Mouse (Mus musculus): ENCODE measurements around the gene Sema7a. TPM values are rescaled to one million over a fixed set of nuclear protein-coding genes. Genes with fewer than 3 reads are reported as not detected.

Sema7a gene
- polyA plus RNA-seq, 1 experiment = 1.0 TPM

DNA sequence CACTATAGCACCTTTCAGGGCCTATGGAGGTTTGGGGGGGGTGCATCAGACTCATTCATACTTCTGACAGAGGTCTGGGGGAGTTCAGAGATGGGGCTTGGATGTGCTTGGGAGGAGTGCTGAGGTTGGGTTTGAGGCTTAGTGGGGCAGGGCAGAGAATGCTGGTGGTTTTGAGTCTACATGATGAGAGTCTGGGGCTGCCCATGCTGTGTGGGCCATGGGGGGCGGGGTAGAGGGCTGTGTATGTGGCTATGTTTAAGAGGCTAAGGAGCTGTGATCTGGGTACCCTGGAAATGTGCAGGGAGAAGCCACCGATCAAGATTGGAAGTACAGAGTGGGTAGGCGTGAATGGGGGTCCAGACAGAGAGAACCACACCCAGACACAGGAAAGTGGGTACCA, 52.1 kb downstream of the Sema7a start:
- no peaks in the 10 kb centered on the region for H3K4me1 ChIP-seq (ENCODE audit: control insufficient read depth, insufficient read depth, low read length)
- no peak overlapping the region for H3K27ac ChIP-seq (ENCODE audit: insufficient read depth, low read depth, low read length)
- TF ChIP-seq POLR2A (IDR thresholded peaks at IDR 0.05; ENCODE audit: borderline replicate concordance, low read depth, low read length) = no peak
- TF ChIP-seq CTCF (IDR thresholded peaks at IDR 0.05; ENCODE audit: low read depth, low read length) = no peak
- H3K4me3 ChIP-seq (ENCODE audit: insufficient read depth, low read length) = no peak overlapping the region

DNA sequence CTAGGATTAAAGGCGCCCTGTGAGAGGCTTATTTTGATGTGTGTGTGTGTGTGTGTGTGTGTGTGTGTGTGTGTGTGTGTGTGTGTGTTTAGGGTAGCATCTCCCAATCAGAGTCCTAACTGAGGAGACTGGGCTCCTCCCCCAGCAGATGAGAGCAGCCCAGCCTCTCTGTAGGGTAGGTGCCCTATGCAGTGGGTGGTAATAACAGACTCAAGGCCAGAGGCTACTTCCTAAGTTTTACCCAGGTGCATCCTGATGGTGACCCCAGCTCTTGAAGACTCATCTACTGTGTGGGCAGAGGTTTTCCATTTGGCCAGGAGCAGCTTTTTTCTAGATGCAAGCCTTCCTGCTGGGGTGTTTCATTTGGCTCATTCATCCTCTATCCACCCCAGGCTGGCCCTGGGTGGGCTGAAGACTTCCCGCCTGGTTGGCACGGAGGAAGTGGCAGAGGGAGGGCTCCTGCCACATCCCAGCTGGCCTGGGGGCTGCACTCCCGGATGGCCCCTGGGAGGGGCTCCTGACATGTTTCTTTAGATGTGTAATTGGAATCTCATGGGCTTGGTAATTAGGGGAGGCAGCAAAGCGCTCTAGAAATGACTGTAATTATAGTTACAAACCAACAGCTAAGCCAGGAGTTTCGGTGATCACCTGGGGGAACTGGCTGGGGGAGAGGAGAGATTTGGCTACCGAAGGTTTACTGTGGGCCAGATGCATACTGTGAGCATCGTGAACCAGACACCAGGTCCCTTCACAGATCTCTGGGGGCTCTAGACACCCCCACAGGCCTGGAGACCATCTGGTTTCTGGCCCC, 53.1 kb downstream of the Sema7a start:
- Histone ChIP-seq H3K4me3 (ENCODE audit: insufficient read depth, low read length) (no peak overlapping the region), H3K27ac (ENCODE audit: insufficient read depth, low read depth, low read length) (no peak overlapping the region), H3K4me1 (ENCODE audit: control insufficient read depth, insufficient read depth, low read length) (no peaks in the 10 kb centered on the region)
- no peak for TF ChIP-seq POLR2A (IDR thresholded peaks at IDR 0.05; ENCODE audit: borderline replicate concordance, low read depth, low read length)
- no peak for TF ChIP-seq CTCF (IDR thresholded peaks at IDR 0.05; ENCODE audit: low read depth, low read length)

DNA sequence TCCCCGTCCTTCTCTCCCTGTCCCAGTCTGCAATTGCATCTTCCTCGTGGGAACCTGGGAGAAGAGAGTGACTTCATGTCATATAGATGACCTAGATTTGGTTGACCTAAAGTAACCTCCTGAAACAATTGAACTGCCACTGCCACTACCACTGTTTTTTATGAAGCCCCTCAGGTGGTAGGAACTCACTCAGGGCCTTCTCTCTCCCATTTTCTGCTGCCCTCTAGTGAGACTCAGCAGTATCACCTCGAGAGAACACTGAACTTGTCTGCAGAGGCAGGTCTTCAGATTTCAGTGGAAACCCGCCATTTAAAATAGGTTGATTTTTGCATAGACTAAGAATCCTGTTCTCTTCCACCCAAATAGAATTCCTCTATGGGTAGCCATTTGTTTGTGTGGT, 55.4 kb downstream of the Sema7a start:
- H3K27ac ChIP-seq (ENCODE audit: insufficient read depth, low read depth, low read length) = no peak overlapping the region

DNA sequence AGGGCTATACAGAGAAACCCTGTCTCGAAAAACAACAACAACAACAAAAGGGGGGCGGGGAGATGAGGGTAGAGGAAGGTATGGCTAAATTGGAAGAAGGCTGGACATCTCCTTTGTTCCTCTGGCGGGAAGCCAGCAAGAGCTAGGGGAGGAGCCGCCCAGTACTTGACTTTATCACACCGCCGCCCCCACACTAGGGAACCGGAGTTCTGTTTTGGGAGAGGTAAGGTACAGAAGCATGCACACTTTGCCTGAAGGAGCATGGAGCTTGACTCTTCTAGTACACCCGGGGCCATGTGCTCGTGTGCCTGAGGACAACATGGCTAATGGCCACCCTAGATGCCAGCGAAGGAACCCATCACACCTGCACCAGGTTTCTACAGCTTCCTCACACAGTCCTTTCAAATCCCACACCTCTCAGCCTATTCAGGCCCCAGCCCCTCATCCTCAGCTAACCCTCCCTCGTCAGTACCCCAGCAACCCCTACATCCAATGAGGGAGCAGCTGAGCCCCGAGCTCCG, 57.7 kb downstream of the Sema7a start:
- Histone ChIP-seq H3K27ac (ENCODE audit: insufficient read depth, low read depth, low read length) (no peak overlapping the region), H3K4me3 (ENCODE audit: insufficient read depth, low read length) (no peak overlapping the region), H3K4me1 (ENCODE audit: control insufficient read depth, insufficient read depth, low read length) (no peaks in the 10 kb centered on the region)
- TF ChIP-seq CTCF (IDR thresholded peaks at IDR 0.05; ENCODE audit: low read depth, low read length) (no peak), POLR2A (IDR thresholded peaks at IDR 0.05; ENCODE audit: borderline replicate concordance, low read depth, low read length) (no peak)

More for the DNA sequence above, 55.4 kb downstream of the Sema7a start:
- TF ChIP-seq POLR2A (IDR thresholded peaks at IDR 0.05; ENCODE audit: borderline replicate concordance, low read depth, low read length) (no peak), CTCF (IDR thresholded peaks at IDR 0.05; ENCODE audit: low read depth, low read length) (no peak)
- H3K4me3 ChIP-seq (ENCODE audit: insufficient read depth, low read length) = no peak overlapping the region
- H3K4me1 ChIP-seq (ENCODE audit: control insufficient read depth, insufficient read depth, low read length) = no peaks in the 10 kb centered on the region

DNA sequence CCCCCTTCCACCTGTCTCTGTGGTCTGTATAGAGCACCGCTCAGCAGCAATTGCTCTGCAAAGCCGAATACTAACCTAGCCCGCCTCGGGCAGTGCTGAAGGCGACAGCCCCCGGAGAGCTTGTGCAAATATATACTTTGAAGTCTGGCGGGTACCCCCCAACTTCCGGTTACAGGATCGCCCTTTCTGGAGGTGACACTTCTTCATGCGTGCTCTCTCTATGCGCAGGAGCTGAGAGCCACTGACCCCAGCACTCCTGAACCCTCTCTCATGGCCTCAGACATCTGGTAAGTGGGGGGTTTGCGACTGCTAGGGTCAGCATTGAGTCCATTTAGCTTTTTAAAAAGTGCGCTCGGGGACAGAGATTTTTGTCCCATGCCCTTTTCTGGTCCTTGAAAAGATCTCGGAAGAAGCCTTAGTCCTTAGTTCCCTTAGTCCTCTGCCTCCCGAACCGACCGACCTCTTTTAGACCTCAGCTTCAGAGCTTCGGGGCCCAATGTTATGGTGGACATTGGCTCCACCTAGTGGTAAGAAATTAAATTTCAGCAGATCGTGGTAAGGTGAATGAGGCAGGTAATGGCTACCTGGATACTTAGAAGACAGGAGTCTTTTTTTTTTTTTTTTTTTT, 58.2 kb downstream of the Sema7a start:
- no peak overlapping the region for H3K4me3 ChIP-seq (ENCODE audit: insufficient read depth, low read length)
- no peak for TF ChIP-seq POLR2A (IDR thresholded peaks at IDR 0.05; ENCODE audit: borderline replicate concordance, low read depth, low read length)
- no peak; the same call in 1 of the 2 replicates for TF ChIP-seq CTCF (IDR thresholded peaks at IDR 0.05; ENCODE audit: low read depth, low read length)
- H3K4me1 ChIP-seq (ENCODE audit: control insufficient read depth, insufficient read depth, low read length) = no peaks in the 10 kb centered on the region
- H3K27ac ChIP-seq (ENCODE audit: insufficient read depth, low read depth, low read length) = no peak overlapping the region

DNA sequence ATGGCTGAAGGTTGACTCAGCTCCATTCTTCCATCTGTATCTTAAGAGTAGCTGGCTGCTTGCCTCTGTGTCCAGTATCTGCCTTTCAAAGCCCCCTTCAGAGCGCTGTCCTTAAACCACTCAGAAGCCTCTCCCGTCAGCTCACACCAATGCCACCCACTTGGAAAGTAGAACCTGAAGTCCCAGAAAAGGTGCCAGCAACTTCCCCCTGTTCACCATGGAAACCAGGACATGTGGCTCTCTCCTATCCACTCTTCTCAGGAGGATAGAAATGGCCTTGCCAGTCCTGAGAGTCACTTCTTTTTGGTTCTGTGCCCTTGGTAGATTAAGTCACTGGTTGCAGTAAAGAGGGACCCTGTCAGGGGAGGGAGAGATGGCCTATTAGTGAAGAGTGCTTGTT, 58.8 kb downstream of the Sema7a start:
- TF ChIP-seq CTCF (IDR thresholded peaks at IDR 0.05; ENCODE audit: low read depth, low read length) (no peak), POLR2A (IDR thresholded peaks at IDR 0.05; ENCODE audit: borderline replicate concordance, low read depth, low read length) (no peak)
- Histone ChIP-seq H3K4me1 (ENCODE audit: control insufficient read depth, insufficient read depth, low read length) (no peaks in the 10 kb centered on the region), H3K27ac (ENCODE audit: insufficient read depth, low read depth, low read length) (no peak overlapping the region), H3K4me3 (ENCODE audit: insufficient read depth, low read length) (no peak overlapping the region)

DNA sequence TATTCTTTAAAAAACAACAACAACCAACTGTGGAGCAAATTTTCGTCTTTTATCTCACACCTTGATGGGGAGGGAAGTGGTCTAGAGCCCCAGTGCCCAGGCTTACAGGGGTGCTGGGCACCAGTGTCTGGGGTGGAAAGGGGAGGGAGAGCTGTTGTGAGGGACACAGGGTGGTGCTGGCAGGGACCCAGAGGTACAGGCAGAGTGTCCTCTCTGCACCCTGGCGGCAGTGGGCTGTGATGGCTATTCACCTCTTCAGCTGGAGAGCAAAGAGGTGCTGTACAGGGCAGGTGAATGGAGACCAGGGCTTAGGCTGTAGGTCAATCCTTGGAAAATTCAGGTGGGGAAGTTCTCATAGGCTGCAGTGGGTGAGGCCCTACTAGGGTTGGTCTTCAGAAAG, 59.8 kb downstream of the Sema7a start:
- H3K4me3 ChIP-seq (ENCODE audit: insufficient read depth, low read length) = no peak overlapping the region
- H3K4me1 ChIP-seq (ENCODE audit: control insufficient read depth, insufficient read depth, low read length) = no peaks in the 10 kb centered on the region
- TF ChIP-seq POLR2A (IDR thresholded peaks at IDR 0.05; ENCODE audit: borderline replicate concordance, low read depth, low read length) (no peak), CTCF (IDR thresholded peaks at IDR 0.05; ENCODE audit: low read depth, low read length) (no peak)
- no peak overlapping the region for H3K27ac ChIP-seq (ENCODE audit: insufficient read depth, low read depth, low read length)

DNA sequence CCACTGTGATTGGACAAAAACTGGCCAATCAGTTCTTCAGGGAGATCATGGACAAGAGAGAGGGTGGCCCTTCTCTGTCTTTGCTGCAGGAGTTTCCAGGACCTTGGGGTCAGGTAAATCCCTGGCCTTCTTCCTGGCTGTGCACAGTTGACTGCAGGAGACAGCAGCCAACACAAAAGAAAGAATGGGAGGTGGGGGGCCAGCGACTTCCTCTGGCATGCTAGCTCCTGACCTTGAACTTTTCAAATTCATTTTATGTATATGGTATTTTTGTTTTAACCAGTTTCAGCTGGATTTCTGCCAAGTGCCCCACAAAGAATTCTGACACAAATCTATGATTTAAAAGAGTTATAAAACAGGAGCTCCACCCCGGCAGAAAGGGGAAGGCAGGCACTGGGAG, 63.4 kb downstream of the Sema7a start:
- no peak for TF ChIP-seq CTCF (IDR thresholded peaks at IDR 0.05; ENCODE audit: low read depth, low read length)
- TF ChIP-seq POLR2A (IDR thresholded peaks at IDR 0.05; ENCODE audit: borderline replicate concordance, low read depth, low read length) = no peak
- H3K4me3 ChIP-seq (ENCODE audit: insufficient read depth, low read length) = no peak overlapping the region
- no peaks in the 10 kb centered on the region for H3K4me1 ChIP-seq (ENCODE audit: control insufficient read depth, insufficient read depth, low read length)
- H3K27ac ChIP-seq (ENCODE audit: insufficient read depth, low read depth, low read length) = no peak overlapping the region

DNA sequence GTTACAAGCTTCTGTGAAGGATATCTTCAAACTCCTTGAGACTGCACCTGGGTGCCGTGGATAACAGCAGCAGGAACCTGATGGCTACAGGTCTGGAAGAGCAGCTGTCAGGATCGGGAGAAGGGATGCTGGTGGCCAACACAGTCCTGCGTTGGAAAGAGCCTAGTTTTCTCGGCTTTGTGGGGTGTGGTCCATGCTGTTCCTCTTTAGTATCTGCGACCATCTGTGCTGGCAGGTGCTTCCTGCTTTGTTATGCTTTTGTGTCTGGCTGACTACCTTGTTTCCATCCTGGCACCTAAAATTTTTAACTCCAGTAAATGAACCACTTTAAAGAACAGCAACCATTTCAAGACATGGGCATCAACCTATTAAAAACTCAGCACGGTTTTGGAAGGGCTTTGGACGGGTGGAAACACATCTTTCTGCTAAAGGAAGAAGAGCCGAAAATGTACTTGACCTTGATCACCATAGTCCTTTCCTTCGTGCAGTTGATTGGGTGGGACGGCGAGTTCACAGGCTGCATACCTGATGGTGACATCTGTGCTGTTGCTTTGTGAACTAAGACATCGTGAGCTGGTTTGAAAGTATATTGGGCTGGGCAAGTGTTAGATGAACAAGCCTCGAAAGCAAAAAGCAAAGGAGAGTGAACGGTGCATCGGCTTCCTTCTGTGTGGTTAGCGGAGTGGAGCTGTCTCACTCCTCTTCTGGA, 66.0 kb downstream of the Sema7a start, which contains the start of gene Cyp11a1:
Gene Cyp11a1, plus strand, starts transcription at position 659 of the 709 bp plus-strand sequence.
- TF ChIP-seq CTCF (IDR thresholded peaks at IDR 0.05; ENCODE audit: low read depth, low read length) = no peak
- no peak for TF ChIP-seq POLR2A (IDR thresholded peaks at IDR 0.05; ENCODE audit: borderline replicate concordance, low read depth, low read length)
- no peak within 1 kb of the TSS for H3K27ac ChIP-seq (ENCODE audit: insufficient read depth, low read depth, low read length)

More for the DNA sequence above, 66.0 kb downstream of the Sema7a start, which contains the start of gene Cyp11a1:
- Histone ChIP-seq H3K4me1 (ENCODE audit: control insufficient read depth, insufficient read depth, low read length) (no peaks in the 10 kb centered on the region), H3K4me3 (ENCODE audit: insufficient read depth, low read length) (no peak within 1 kb of the TSS)

Data from bone marrow macrophage, adult 2 months (primary cell).